Mouse (Mus musculus) C2C12 (cell line): ENCODE data around the gene Pdcd11. TPM values are rescaled to one million over a fixed set of nuclear protein-coding genes. Genes with fewer than 3 reads are reported as not detected.

Experiments
- H3K27me3 ChIP-seq: one replicate; pipeline ENCODE4 v1.6.1; 2011; ENCODE audit not compliant: control insufficient read depth, insufficient read depth, insufficient read length
- H3K36me3 ChIP-seq: one replicate; pipeline ENCODE4 v1.6.1; 2011; ENCODE audit not compliant: control insufficient read depth, insufficient read depth
- H3K4me3 ChIP-seq: one replicate; pipeline ENCODE4 v1.5.1; 2011; ENCODE audit warnings: mild to moderate bottlenecking, control low read depth; ENCODE audit not compliant: poor library complexity, insufficient read depth, severe bottlenecking
- H3K79me2 ChIP-seq: one replicate; pipeline ENCODE4 v1.6.1; 2011; ENCODE audit not compliant: control insufficient read depth, insufficient read depth
- H3K79me3 ChIP-seq: one replicate; pipeline ENCODE4 v1.6.1; 2011; ENCODE audit warnings: low read depth, control low read depth
- H3ac ChIP-seq: one replicate; pipeline ENCODE3; 2011; ENCODE audit warnings: low read depth; ENCODE audit not compliant: control insufficient read depth, insufficient read length
- CEBPB ChIP-seq: IDR thresholded peaks from one replicate; pipeline ENCODE4 v1.6.1; 2011; ENCODE audit warnings: low read depth, mild to moderate bottlenecking, control low read depth, moderate library complexity
- CTCF ChIP-seq: IDR thresholded peaks from one replicate; pipeline ENCODE4 v1.5.1; 2011; ENCODE audit not compliant: control insufficient read depth, insufficient read depth, insufficient read length
- FOSL1 ChIP-seq: IDR thresholded peaks from one replicate; pipeline ENCODE4 v1.8.0; 2011; ENCODE audit warnings: mild to moderate bottlenecking, low read length; ENCODE audit not compliant: poor library complexity, insufficient read depth, severe bottlenecking
- MAX ChIP-seq: IDR thresholded peaks from one replicate; pipeline ENCODE4 v1.6.1; 2011; ENCODE audit warnings: mild to moderate bottlenecking, control low read depth
- MYOD1 ChIP-seq: IDR thresholded peaks from one replicate; pipeline ENCODE4 v1.6.1; 2011; ENCODE audit warnings: low read depth; ENCODE audit not compliant: control insufficient read depth, insufficient read length
- MYOG ChIP-seq: IDR thresholded peaks from one replicate; pipeline ENCODE4 v1.6.1; 2011; ENCODE audit not compliant: control insufficient read depth, insufficient read length; ENCODE audit errors: extremely low read depth
- USF1 ChIP-seq: IDR thresholded peaks from one replicate; pipeline ENCODE4 v1.6.1; 2011; ENCODE audit warnings: low read depth, mild to moderate bottlenecking, control low read depth, moderate library complexity
- polyA plus RNA-seq: library from polyadenylated mRNA; unstranded; fragments of >200 nt; fragmentation: generic; extraction: Trizol; gene quantifications from one replicate; pipeline ENCODE4 v1.2.1, GENCODE M21; 2012; ENCODE audit warnings: missing spikeins

Gene Pdcd11
- polyA plus RNA-seq, 1 experiment: 21.0 TPM

DNA sequence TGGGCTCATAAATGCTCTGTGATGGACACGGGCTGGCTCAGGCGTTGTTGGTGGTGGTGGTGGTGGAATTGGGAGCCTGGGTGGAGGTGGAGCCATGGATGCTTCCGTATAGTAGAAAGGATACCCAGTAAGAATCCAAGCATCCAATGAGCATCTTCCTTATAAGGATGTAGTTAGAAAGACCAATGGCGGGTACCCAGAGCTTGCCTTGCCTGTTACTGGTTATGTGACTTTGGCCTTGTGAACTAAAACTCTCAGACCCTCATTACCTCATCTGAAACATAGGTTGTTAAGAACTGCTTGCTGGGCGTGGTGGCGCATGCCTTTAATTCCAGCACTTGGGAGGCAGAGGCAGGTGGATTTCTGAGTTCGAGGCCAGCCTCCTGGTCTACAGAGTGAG, 63.2 kb downstream of the Pdcd11 start:
- no peaks in the 10 kb centered on the region for H3K79me2 ChIP-seq
- H3K79me3 ChIP-seq: no peaks in the 10 kb centered on the region
- no peaks in the 10 kb centered on the region for H3K36me3 ChIP-seq
- no peak overlapping the region for H3K4me3 ChIP-seq
- H3ac ChIP-seq: no peak overlapping the region
- peaks cover 20% of the 10 kb centered on the region for H3K27me3 ChIP-seq
- TF ChIP-seq USF1 (no peak), CTCF (no peak), MYOD1 (no peak), CEBPB (no peak)

- no peak within 1 kb of the TSS for H3K4me3 ChIP-seq
- TF ChIP-seq CEBPB (no peak), USF1 (no peak), MYOD1 (no peak), MYOG (no peak), CTCF (no peak)
- no peak within 1 kb of the TSS for H3ac ChIP-seq
- H3K79me2 ChIP-seq: no peaks in the 10 kb centered on the region
- H3K27me3 ChIP-seq: peaks cover 15% of the 10 kb centered on the region
- H3K79me3 ChIP-seq: no peaks in the 10 kb centered on the region
- no peaks in the 10 kb centered on the region for H3K36me3 ChIP-seq
Measured at GRCm38 (mm10) chr19:47157664-47158063, 67.1 kb downstream of the Pdcd11 start, which contains the start of gene Calhm3. Gene Calhm3, minus strand, starts transcription at chr19:47157764.

GRCm38 (mm10) chr19:47161669-47162068, 71.1 kb downstream of the Pdcd11 start:
- peaks cover 7% of the 10 kb centered on the region for H3K27me3 ChIP-seq
- no peak for TF ChIP-seq MAX
- no peak for TF ChIP-seq CTCF
- TF ChIP-seq FOSL1: no peak
- no peak for TF ChIP-seq MYOG
- no peak for TF ChIP-seq USF1
- TF ChIP-seq CEBPB: no peak
- no peak for TF ChIP-seq MYOD1

GRCm38 (mm10) chr19:47163176-47163744, 72.7 kb downstream of the Pdcd11 start:
- no peaks in the 10 kb centered on the region for H3K79me3 ChIP-seq
- TF ChIP-seq MAX: no peak
- TF ChIP-seq CTCF: no peak
- TF ChIP-seq MYOG: no peak
- TF ChIP-seq FOSL1: no peak
- TF ChIP-seq USF1: no peak
- no peak for TF ChIP-seq MYOD1
- no peak for TF ChIP-seq CEBPB
- no peaks in the 10 kb centered on the region for H3K27me3 ChIP-seq

More at GRCm38 (mm10) chr19:47161669-47162068, 71.1 kb downstream of the Pdcd11 start:
- Histone ChIP-seq H3K4me3 (no peak overlapping the region), H3K79me2 (no peaks in the 10 kb centered on the region), H3K79me3 (no peaks in the 10 kb centered on the region), H3ac (no peak overlapping the region), H3K36me3 (no peaks in the 10 kb centered on the region)

DNA sequence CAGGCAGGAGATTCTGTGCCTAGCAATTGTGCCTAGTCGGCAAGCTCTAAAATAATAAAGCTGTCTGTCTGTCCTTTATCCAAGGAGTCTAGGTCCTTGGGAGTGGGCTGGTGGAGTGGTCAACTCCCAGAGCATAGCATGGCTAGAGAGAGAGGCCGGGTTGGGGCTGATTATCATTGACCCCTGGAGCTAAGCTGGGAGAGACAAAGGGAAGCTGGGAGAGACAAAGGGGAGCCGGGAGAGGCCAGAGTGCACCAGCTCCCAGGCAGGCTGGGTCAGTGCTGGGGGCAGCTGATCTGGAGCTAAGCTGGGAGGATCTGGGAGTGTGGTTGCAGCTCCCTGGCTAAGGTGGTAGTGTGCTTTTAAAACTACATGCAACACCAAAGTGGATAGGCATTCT, 76.2 kb downstream of the Pdcd11 start:
- H3K4me3 ChIP-seq: no peak overlapping the region
- TF ChIP-seq MAX (no peak), FOSL1 (no peak), MYOD1 (no peak), CEBPB (no peak), MYOG (no peak), USF1 (no peak), CTCF (no peak)
- no peak overlapping the region for H3ac ChIP-seq
- H3K27me3 ChIP-seq: no peaks in the 10 kb centered on the region
- no peaks in the 10 kb centered on the region for H3K79me2 ChIP-seq
- H3K36me3 ChIP-seq: no peaks in the 10 kb centered on the region
- no peaks in the 10 kb centered on the region for H3K79me3 ChIP-seq

More at GRCm38 (mm10) chr19:47163176-47163744, 72.7 kb downstream of the Pdcd11 start:
- Histone ChIP-seq H3ac (no peak overlapping the region), H3K4me3 (no peak overlapping the region), H3K36me3 (no peaks in the 10 kb centered on the region), H3K79me2 (no peaks in the 10 kb centered on the region)

DNA sequence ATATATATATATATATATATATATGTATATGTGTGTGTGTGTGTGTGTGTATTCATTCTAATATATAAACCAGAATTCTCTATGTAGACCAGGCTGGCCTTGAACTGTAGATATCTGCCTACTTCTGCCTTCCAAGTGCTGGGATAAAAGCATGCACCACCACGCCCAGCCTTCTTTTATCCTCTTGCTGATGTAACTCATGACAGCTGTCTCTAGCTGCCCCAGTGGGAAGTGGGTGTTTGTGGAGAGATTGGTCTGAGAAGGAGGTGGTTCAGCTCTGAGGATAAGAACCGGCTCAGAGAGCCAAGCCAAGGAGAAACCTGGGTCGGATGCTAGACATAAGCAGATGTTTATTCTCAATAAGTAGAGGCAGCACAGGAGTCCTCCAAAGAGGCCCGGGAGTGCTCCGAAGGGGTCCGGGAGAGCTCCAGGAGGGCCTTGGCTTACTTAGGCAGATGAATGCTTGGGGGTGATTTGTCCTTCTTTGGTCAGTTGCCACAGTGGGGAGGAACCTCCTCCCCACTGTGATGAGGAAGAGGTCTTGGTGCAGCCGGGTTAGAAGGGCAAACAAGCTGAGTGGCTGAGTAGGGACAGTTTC, 77.1 kb downstream of the Pdcd11 start:
- Histone ChIP-seq H3ac (no peak overlapping the region), H3K79me2 (no peaks in the 10 kb centered on the region), H3K4me3 (no peak overlapping the region), H3K36me3 (no peaks in the 10 kb centered on the region), H3K27me3 (no peaks in the 10 kb centered on the region), H3K79me3 (no peaks in the 10 kb centered on the region)
- TF ChIP-seq FOSL1: no peak
- no peak for TF ChIP-seq MAX
- TF ChIP-seq CTCF: no peak
- no peak for TF ChIP-seq CEBPB
- no peak for TF ChIP-seq USF1
- no peak for TF ChIP-seq MYOD1
- no peak for TF ChIP-seq MYOG
